Mouse (Mus musculus) E14TG2a.4 (cell line): Measurements from ENCODE around the gene Hsd17b1.

Experiments
- CTCF ChIP-seq: conservative IDR thresholded peaks from 2 replicates; pipeline ENCODE4 v1.5.1; 2014; ENCODE audit warnings: low read length
- NANOG ChIP-seq: IDR thresholded peaks from 2 replicates; pipeline ENCODE4 v1.6.1; 2014; ENCODE audit warnings: borderline replicate concordance, low read length, mixed read lengths

GRCm38 (mm10) chr11:101061049-101061448, 17.2 kb upstream of the Hsd17b1 start:
- no peak for TF ChIP-seq CTCF
- TF ChIP-seq NANOG: no peak
